Mouse (Mus musculus): ENCODE data around the gene Rps27l. TPM values are rescaled to one million over a fixed set of nuclear protein-coding genes. Genes with fewer than 3 reads are reported as not detected.

The Rps27l gene
- polyA plus RNA-seq, 1 experiment, result 588 TPM

GRCm38 (mm10) chr9:66974721-66975225 is 28.9 kb downstream of the Rps27l start:
- no peak for TF ChIP-seq MYOG (IDR thresholded peaks at IDR 0.05; ENCODE audit: control insufficient read depth in 1 of 3, insufficient read depth in 1 of 3, insufficient read length in 2 of 3, low read depth in 2 of 3)
- no peak for TF ChIP-seq SRF (IDR thresholded peaks at IDR 0.05; ENCODE audit: control insufficient read depth, insufficient read length, low read depth)
- no peak for TF ChIP-seq TCF3 (IDR thresholded peaks at IDR 0.05; ENCODE audit: insufficient read length, low read depth)
- TF ChIP-seq POLR2A (IDR thresholded peaks at IDR 0.05; ENCODE audit: insufficient read length, low read depth), result no peak
- no peak for TF ChIP-seq POLR2AphosphoS2 (IDR thresholded peaks at IDR 0.05; ENCODE audit: insufficient read length, low read depth)
- no peak for TF ChIP-seq TCF12 (IDR thresholded peaks at IDR 0.05; ENCODE audit: insufficient read depth, poor library complexity, severe bottlenecking)
- TF ChIP-seq MAX (IDR thresholded peaks at IDR 0.05; ENCODE audit: low read depth), result no peak
- no peak for TF ChIP-seq E2F4 (IDR thresholded peaks at IDR 0.05; ENCODE audit: insufficient read depth)
- no peak for TF ChIP-seq USF1 (IDR thresholded peaks at IDR 0.05; ENCODE audit: low read depth)
- no peak for TF ChIP-seq MYOD1 (IDR thresholded peaks at IDR 0.05; ENCODE audit: control insufficient read depth in 1 of 3, insufficient read length in 2 of 3, low read depth in 2 of 3)
- TF ChIP-seq REST (IDR thresholded peaks at IDR 0.05; ENCODE audit: insufficient read depth, insufficient read length), result no peak
- no peak for TF ChIP-seq CEBPB (IDR thresholded peaks at IDR 0.05; ENCODE audit: insufficient read depth, poor library complexity, severe bottlenecking)
- Histone ChIP-seq H3K36me3 (ENCODE audit: control insufficient read depth, insufficient read depth) (peaks cover 6% of the 10 kb centered on the region), H3K4me2 (ENCODE audit: low read depth) (peak overlapping the region; percentile 75), H3ac (ENCODE audit: control insufficient read depth, insufficient read length) (peak overlapping the region; percentile 39), H3K79me2 (ENCODE audit: control insufficient read depth, insufficient read depth) (no peaks in the 10 kb centered on the region), H3K4me3 (peak overlapping the region; percentile 28), H3K27me3 (ENCODE audit: control insufficient read depth, insufficient read depth, insufficient read length) (no peaks in the 10 kb centered on the region)

GRCm38 (mm10) chr9:66975239-66975645 is 29.4 kb downstream of the Rps27l start, which contains the start of gene Lactb:
Gene Lactb, minus strand, starts transcription at chr9:66975484.
- Histone ChIP-seq H3ac (ENCODE audit: control insufficient read depth, insufficient read length) (peak within 1 kb of the TSS; percentile 39), H3K27me3 (ENCODE audit: control insufficient read depth, insufficient read depth, insufficient read length) (no peaks in the 10 kb centered on the region)
- TF ChIP-seq CEBPB (IDR thresholded peaks at IDR 0.05; ENCODE audit: insufficient read depth, poor library complexity, severe bottlenecking) (no peak), MYOD1 (IDR thresholded peaks at IDR 0.05; ENCODE audit: control insufficient read depth in 1 of 3, insufficient read length in 2 of 3, low read depth in 2 of 3) (peak in 1 of 3 experiments; percentile 20), REST (IDR thresholded peaks at IDR 0.05; ENCODE audit: insufficient read depth, insufficient read length) (no peak), MYOG (IDR thresholded peaks at IDR 0.05; ENCODE audit: control insufficient read depth in 1 of 3, insufficient read depth in 1 of 3, insufficient read length in 2 of 3, low read depth in 2 of 3) (no peak), POLR2A (IDR thresholded peaks at IDR 0.05; ENCODE audit: insufficient read length, low read depth) (peak; percentile 80), MAX (IDR thresholded peaks at IDR 0.05; ENCODE audit: low read depth) (no peak), POLR2AphosphoS2 (IDR thresholded peaks at IDR 0.05; ENCODE audit: insufficient read length, low read depth) (peak; percentile 74), TCF12 (IDR thresholded peaks at IDR 0.05; ENCODE audit: insufficient read depth, poor library complexity, severe bottlenecking) (no peak), SRF (IDR thresholded peaks at IDR 0.05; ENCODE audit: control insufficient read depth, insufficient read length, low read depth) (no peak), TCF3 (IDR thresholded peaks at IDR 0.05; ENCODE audit: insufficient read length, low read depth) (no peak), USF1 (IDR thresholded peaks at IDR 0.05; ENCODE audit: low read depth) (no peak), E2F4 (IDR thresholded peaks at IDR 0.05; ENCODE audit: insufficient read depth) (no peak)

GRCm38 (mm10) chr9:66977121-66977520 is 31.2 kb downstream of the Rps27l start:
- Histone ChIP-seq H3K27me3 (ENCODE audit: control insufficient read depth, insufficient read depth, insufficient read length) (no peaks in the 10 kb centered on the region), H3K4me2 (ENCODE audit: low read depth) (peak overlapping the region; percentile 21), H3ac (ENCODE audit: control insufficient read depth, insufficient read length) (no peak overlapping the region), H3K36me3 (ENCODE audit: control insufficient read depth, insufficient read depth) (no peaks in the 10 kb centered on the region), H3K4me3 (no peak overlapping the region), H3K79me2 (ENCODE audit: control insufficient read depth, insufficient read depth) (no peaks in the 10 kb centered on the region)
- TF ChIP-seq POLR2AphosphoS2 (IDR thresholded peaks at IDR 0.05; ENCODE audit: insufficient read length, low read depth) (no peak), TCF3 (IDR thresholded peaks at IDR 0.05; ENCODE audit: insufficient read length, low read depth) (no peak), USF1 (IDR thresholded peaks at IDR 0.05; ENCODE audit: low read depth) (no peak), CEBPB (IDR thresholded peaks at IDR 0.05; ENCODE audit: insufficient read depth, poor library complexity, severe bottlenecking) (no peak), MYOG (IDR thresholded peaks at IDR 0.05; ENCODE audit: control insufficient read depth in 1 of 3, insufficient read depth in 1 of 3, insufficient read length in 2 of 3, low read depth in 2 of 3) (no peak), REST (IDR thresholded peaks at IDR 0.05; ENCODE audit: insufficient read depth, insufficient read length) (no peak), TCF12 (IDR thresholded peaks at IDR 0.05; ENCODE audit: insufficient read depth, poor library complexity, severe bottlenecking) (no peak), SRF (IDR thresholded peaks at IDR 0.05; ENCODE audit: control insufficient read depth, insufficient read length, low read depth) (no peak), MYOD1 (IDR thresholded peaks at IDR 0.05; ENCODE audit: control insufficient read depth in 1 of 3, insufficient read length in 2 of 3, low read depth in 2 of 3) (no peak), MAX (IDR thresholded peaks at IDR 0.05; ENCODE audit: low read depth) (no peak), E2F4 (IDR thresholded peaks at IDR 0.05; ENCODE audit: insufficient read depth) (no peak), POLR2A (IDR thresholded peaks at IDR 0.05; ENCODE audit: insufficient read length, low read depth) (no peak)

More at GRCm38 (mm10) chr9:66975239-66975645, 29.4 kb downstream of the Rps27l start, which contains the start of gene Lactb:
- Histone ChIP-seq H3K79me2 (ENCODE audit: control insufficient read depth, insufficient read depth) (no peaks in the 10 kb centered on the region), H3K36me3 (ENCODE audit: control insufficient read depth, insufficient read depth) (peaks cover 3% of the 10 kb centered on the region), H3K4me2 (ENCODE audit: low read depth) (peak within 1 kb of the TSS; percentile 75), H3K4me3 (peak within 1 kb of the TSS; percentile 28)

GRCm38 (mm10) chr9:66977982-66978381 is 32.1 kb downstream of the Rps27l start:
- no peak overlapping the region for H3ac ChIP-seq (ENCODE audit: control insufficient read depth, insufficient read length)
- no peak overlapping the region for H3K4me2 ChIP-seq (ENCODE audit: low read depth)
- H3K27me3 ChIP-seq (ENCODE audit: control insufficient read depth, insufficient read depth, insufficient read length), result no peaks in the 10 kb centered on the region
- no peaks in the 10 kb centered on the region for H3K79me2 ChIP-seq (ENCODE audit: control insufficient read depth, insufficient read depth)
- no peaks in the 10 kb centered on the region for H3K36me3 ChIP-seq (ENCODE audit: control insufficient read depth, insufficient read depth)
- no peak overlapping the region for H3K4me3 ChIP-seq
- TF ChIP-seq E2F4 (IDR thresholded peaks at IDR 0.05; ENCODE audit: insufficient read depth) (no peak), REST (IDR thresholded peaks at IDR 0.05; ENCODE audit: insufficient read depth, insufficient read length) (no peak), SRF (IDR thresholded peaks at IDR 0.05; ENCODE audit: control insufficient read depth, insufficient read length, low read depth) (no peak), TCF12 (IDR thresholded peaks at IDR 0.05; ENCODE audit: insufficient read depth, poor library complexity, severe bottlenecking) (no peak), POLR2A (IDR thresholded peaks at IDR 0.05; ENCODE audit: insufficient read length, low read depth) (no peak), MYOD1 (IDR thresholded peaks at IDR 0.05; ENCODE audit: control insufficient read depth in 1 of 3, insufficient read length in 2 of 3, low read depth in 2 of 3) (peak in 1 of 3 experiments; percentile 19), CEBPB (IDR thresholded peaks at IDR 0.05; ENCODE audit: insufficient read depth, poor library complexity, severe bottlenecking) (no peak)

All from myocyte (in vitro differentiated cells).